Mouse (Mus musculus) thymus, postnatal 0 days (tissue): ENCODE measurements around the gene Nuak1. TPM values are rescaled to one million over a fixed set of nuclear protein-coding genes. Genes with fewer than 3 reads are reported as not detected.

Source experiments
- DNase-seq: peaks from one replicate; pipeline ENCODE4 v3.0.0-alpha.2; 2015; ENCODE audit warnings: low spot score
- polyA plus RNA-seq: library from polyadenylated mRNA; unstranded; fragments of >200 nt; fragmentation: Nextera tagmentation; extraction: Ambion mirVana; gene quantifications from 2 replicates; pipeline ENCODE4 v1.2.1, GENCODE M21; 2015

The Nuak1 gene
- polyA plus RNA-seq, 1 experiment from 2014 or later: 0.73 TPM

DNA sequence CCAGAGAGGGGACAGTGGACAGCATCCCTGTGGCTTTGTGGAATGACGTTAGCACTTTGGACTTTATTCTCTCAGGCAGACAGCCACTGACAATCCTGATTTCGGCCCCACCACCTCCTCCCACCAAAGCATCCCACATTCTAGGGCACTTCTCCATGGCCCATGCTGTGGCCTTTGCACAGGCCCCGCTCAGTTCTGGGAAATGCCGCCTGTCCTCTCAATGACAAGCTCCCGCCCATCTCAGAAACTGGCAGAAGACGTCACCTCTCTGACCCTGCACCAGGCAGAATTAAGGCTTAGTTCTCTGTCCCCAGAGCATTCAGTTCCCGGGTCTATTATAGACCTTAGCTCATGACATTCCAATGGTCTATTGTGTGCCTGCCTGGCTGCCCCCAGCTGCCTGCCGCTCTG, 7.0 kb upstream of the Nuak1 start:
- no peak for DNase-seq

DNA sequence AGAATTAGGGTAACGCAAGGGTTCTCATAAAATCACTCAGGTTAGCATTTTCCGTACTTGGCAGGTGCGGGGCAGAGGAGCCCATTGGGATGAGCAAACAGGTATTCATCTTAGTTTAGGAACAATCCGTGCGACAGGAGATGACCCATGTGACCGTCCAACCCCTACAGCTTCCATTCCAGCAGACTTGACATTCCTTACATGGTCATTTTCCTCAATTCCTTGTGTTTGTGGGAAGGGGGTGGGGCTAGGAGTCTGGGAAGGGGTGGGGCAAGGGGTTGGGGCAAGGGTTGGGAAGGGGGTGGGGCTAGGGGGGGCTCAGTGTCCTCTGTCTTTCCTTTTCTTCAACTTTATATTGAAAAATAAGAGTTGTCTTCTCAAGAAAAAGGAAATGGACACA, 6.3 kb upstream of the Nuak1 start:
- no peak for DNase-seq

GRCm38 (mm10) chr10:84444396-84444795, 4.0 kb upstream of the Nuak1 start:
- DNase-seq: no peak

- no peak for DNase-seq
Observed at GRCm38 (mm10) chr10:84441846-84442245, 1.4 kb upstream of the Nuak1 start.

DNA sequence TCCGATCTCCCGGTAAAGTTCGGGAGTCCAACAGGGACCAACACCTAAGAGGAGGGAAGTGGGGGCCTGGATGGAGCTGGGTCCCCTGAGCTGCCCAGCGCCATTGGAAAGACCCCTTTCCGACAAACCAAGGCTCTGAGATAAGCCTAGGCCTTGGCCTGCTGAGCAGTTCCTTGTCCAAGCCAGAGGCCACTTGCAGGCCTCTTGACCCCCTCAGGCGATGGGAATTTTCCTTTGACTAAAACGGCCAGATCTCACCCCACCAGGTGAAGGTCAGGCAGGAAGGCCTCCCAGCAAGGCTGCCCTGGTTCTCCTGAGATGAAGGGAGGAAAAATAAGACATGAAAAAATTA, 1.0 kb upstream of the Nuak1 start:
- no peak for DNase-seq

DNA sequence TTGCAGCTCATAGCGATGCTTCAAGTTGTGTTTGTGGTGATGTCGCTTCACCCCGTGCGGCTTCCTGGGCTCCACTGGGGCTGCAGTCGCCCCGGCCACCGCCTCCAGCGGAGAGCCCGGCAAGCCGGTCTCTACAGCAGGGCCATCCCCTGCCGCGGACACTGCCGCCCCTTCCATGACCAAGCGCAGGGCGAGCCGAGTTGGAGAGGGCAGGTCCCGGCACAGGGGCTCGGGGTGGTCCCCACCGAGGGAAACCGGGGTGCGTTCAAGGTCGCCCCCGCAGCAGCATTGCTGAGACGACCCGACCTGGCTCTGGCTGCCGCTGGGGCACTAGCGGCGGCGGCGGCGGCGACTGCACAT, 236 bp downstream of the Nuak1 start:
- no peak for DNase-seq

DNA sequence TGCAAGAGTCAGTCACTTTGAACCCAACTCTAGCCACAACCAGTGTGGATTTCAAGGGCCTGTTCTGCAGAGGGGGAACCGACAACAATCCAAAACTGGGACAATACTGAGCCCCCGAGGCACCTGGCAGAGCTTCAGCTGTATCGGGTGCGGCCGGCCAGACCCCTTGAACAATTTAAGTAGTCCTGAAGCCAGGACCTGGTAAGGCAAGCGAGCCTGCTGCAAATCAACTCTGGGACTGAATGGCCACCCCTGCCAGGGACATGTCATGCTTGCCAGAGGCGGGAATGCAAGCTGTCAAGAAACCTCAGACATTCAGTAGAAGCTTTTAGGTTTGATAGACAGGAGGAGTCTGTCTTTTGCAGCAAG, 1.2 kb downstream of the Nuak1 start:
- no peak for DNase-seq

- no peak for DNase-seq
Observed at GRCm38 (mm10) chr10:84438466-84439227, 1.8 kb downstream of the Nuak1 start.

DNA sequence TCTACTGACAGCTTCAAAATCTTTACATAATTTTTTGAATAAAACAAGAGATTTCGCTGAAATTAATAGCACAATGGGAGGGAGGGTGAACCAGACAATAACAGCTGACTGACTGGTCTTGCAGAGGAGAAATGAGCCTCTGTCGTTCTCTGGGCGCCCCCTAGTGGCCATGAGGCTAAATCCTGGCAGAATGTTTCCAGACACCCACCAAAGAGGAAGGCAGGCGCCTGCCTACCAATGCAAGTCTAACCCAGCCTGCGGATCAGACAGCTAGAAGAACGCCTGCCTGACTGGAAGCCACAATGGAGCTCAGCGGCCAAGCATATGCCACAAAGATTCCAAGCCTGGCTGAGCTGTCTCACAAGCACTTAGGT, 2.4 kb downstream of the Nuak1 start:
- DNase-seq: peak; percentile 84

DNA sequence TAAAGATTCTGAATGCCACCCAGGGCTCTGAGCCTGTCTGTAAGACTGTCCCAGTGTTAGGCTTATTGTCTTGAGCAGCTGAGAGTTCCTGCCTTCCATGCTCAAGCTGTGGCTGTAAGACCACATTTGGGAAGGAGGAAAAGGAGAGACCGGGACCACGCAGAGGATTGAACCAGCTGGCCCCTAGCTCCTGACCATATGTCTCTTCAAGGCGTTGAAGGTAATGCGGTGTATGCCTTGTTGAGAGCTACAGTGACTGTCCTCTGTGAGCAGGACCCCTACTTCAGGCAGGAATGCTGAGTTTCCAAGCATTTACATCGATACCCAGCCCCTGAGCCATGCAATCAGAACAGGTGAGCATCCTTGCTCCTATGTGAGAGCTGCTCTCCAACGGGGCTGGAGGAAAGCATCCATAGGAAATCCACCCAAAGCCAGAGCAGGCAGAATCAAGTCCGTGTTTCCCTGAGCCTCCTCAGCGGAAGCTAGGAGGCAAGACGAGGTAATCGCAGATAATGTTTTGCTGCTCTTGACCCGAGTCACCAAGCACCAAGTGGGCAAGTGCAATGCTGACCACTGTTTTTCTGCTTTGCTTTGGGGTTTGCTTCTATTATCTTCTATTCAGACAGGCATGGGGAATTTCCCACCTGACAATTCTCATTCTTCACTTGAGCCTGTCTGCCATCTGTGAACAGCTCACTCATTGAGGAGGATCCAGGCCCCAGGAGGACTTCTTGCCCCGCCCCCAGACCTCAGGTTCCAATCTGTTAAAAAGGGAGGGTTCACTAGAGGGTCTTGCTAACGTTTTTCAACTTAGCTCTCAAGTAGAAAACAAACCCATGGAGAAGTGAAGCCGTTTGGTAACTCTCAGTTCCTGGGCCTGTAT, 3.0 kb downstream of the Nuak1 start:
- DNase-seq: no peak

DNA sequence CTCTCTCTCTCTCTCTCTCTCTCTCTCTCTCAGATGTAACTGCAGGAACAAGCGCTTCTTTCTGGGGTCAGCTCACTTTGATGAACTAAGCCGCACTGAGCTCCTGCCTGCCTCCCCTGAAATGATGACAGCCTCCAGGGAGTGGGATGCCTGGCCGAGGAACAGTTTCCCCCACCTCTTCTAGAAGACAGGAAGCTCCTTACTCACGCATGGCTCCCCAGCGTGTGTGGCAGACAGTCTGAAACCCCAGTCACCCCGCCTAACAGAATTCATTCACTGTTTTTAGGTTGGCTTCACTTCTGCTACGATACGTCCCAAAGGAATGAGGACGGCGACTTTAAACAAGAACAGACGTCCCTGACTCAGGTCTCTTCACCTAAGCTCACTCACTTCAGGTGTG, 4.5 kb downstream of the Nuak1 start:
- DNase-seq: no peak

GRCm38 (mm10) chr10:84433193-84433801, 7.1 kb downstream of the Nuak1 start:
- no peak for DNase-seq

GRCm38 (mm10) chr10:84424374-84424773, 16.0 kb downstream of the Nuak1 start:
- no peak for DNase-seq

GRCm38 (mm10) chr10:84423903-84424302, 16.5 kb downstream of the Nuak1 start:
- DNase-seq: no peak

- no peak for DNase-seq
Observed at GRCm38 (mm10) chr10:84420589-84420988, 19.8 kb downstream of the Nuak1 start.

DNA sequence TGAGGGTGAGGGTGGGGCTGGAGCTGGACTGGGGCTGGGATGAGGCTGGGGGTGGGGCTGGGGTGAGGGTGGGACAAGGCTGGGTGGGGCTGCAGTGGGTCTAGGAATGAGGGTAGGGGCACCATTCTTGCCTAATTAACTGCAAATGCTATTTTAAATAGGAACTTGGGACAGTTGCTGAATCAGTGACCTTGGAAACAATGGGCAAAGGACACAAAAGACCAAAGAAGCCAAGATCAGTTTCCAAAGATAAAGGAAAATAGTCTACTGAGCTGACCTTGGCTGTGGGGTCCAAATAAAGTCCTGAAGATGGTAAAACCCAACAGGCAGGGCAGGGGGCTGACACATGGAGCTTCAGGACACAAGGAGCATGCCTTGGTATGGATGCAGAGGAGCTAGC, 22.0 kb downstream of the Nuak1 start:
- no peak for DNase-seq

DNA sequence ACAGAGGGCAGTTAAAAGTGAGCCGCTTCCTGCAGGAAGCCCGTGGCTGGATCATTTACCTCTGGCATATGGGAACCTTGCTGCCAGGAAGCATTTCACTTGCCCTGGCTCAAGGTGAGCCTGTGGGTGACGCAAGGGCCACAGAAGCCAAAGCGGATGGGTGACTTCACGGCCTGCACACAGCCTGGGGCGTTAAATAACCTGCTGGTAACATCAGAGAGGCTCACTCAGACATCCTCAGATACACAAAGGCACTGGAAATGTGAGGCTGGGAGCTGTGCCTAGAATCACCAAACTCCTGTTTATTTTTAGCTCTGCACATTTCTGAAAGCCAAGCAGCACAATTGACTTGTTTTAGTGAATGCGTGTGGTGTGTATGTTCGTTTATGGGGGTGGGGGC, 23.6 kb downstream of the Nuak1 start:
- DNase-seq: no peak

- DNase-seq: no peak
Observed at GRCm38 (mm10) chr10:84414981-84415700, 25.3 kb downstream of the Nuak1 start.

DNA sequence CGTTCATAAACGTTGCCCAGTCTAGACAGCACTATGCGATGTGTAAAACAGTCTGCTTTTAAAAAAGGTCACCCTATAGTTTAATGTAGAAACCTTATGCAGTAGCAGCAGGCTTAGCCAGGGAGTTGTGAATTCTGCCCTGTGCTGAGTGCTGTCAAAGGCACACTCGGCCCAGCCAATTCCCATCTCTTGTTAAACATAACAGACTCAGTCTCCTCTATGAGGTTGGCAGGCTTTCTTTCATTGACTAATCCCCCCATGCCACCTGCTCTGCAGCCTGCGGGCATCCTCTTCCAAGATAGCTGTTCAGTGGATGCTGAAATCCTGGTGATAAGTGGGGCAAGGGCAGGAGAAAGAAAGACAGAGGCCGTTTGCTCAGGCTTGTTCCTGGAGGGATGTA, 27.1 kb downstream of the Nuak1 start:
- no peak for DNase-seq

- DNase-seq: no peak
Observed at GRCm38 (mm10) chr10:84412326-84412962, 28.0 kb downstream of the Nuak1 start.
